Mouse (Mus musculus): Measurements from ENCODE around the gene Tmem183a.

- no peak for TF ChIP-seq POLR2A (IDR thresholded peaks at IDR 0.05; ENCODE audit: control insufficient read depth in 1 of 2, insufficient read depth in 1 of 2, low read depth in 1 of 2, low read length in 2 of 2, poor library complexity in 1 of 2)
- no peak for TF ChIP-seq CTCF (IDR thresholded peaks at IDR 0.05 in 2 of 3, conservative IDR thresholded peaks at IDR 0.05 in 1 of 3; ENCODE audit: control insufficient read depth in 1 of 3, insufficient read depth in 1 of 3, low read depth in 2 of 3, low read length in 3 of 3, poor library complexity in 1 of 3, severe bottlenecking in 1 of 3)
- TF ChIP-seq ZC3H11A (IDR thresholded peaks at IDR 0.05; ENCODE audit: low read depth, low read length), result no peak
- no peak for TF ChIP-seq JUND (IDR thresholded peaks at IDR 0.05; ENCODE audit: low read depth, low read length)
- no peak for TF ChIP-seq HCFC1 (IDR thresholded peaks at IDR 0.05; ENCODE audit: low read depth, low read length)
- no peak for TF ChIP-seq USF2 (IDR thresholded peaks at IDR 0.05; ENCODE audit: borderline replicate concordance in 1 of 2, insufficient read depth in 1 of 2, low read depth in 1 of 2, low read length in 2 of 2)
Observed at GRCm38 (mm10) chr1:134398210-134398609, 36.4 kb upstream of the Tmem183a start.

Data from MEL (cell line).